Mouse (Mus musculus): ENCODE measurements around the gene Clpx. TPM values are rescaled to one million over a fixed set of nuclear protein-coding genes. Genes with fewer than 3 reads are reported as not detected.
"Not testable (repeated sequence)": the region's sequence is repeated elsewhere in the genome, so short reads cannot be mapped to it uniquely, and the experiment has no call there.

Clpx gene
- polyA plus RNA-seq, 1 experiment: 50.4 TPM

GRCm38 (mm10) chr9:65259366-65259765 lies 34.7 kb upstream of the Clpx start:
- H3K36me3 ChIP-seq (ENCODE audit: control insufficient read depth, insufficient read depth, low read length): no peaks in the 10 kb centered on the region
- H3K27me3 ChIP-seq (ENCODE audit: control insufficient read depth, insufficient read depth, low read length): no peaks in the 10 kb centered on the region
- TF ChIP-seq CTCF (IDR thresholded peaks at IDR 0.05; ENCODE audit: control insufficient read depth, insufficient read depth, insufficient replicate concordance, low read depth, low read length): no peak
- TF ChIP-seq POLR2A (IDR thresholded peaks at IDR 0.05; ENCODE audit: control insufficient read depth, low read depth, low read length): no peak
- no peaks in the 10 kb centered on the region; the same call in 1 of the 2 replicates for H3K4me1 ChIP-seq (ENCODE audit: control insufficient read depth, insufficient read depth, low read length)
- H3K4me3 ChIP-seq (ENCODE audit: control insufficient read depth, low read depth, low read length): no peak overlapping the region
- no peak overlapping the region for H3K27ac ChIP-seq (ENCODE audit: control insufficient read depth, insufficient read depth, low read depth, low read length)

DNA sequence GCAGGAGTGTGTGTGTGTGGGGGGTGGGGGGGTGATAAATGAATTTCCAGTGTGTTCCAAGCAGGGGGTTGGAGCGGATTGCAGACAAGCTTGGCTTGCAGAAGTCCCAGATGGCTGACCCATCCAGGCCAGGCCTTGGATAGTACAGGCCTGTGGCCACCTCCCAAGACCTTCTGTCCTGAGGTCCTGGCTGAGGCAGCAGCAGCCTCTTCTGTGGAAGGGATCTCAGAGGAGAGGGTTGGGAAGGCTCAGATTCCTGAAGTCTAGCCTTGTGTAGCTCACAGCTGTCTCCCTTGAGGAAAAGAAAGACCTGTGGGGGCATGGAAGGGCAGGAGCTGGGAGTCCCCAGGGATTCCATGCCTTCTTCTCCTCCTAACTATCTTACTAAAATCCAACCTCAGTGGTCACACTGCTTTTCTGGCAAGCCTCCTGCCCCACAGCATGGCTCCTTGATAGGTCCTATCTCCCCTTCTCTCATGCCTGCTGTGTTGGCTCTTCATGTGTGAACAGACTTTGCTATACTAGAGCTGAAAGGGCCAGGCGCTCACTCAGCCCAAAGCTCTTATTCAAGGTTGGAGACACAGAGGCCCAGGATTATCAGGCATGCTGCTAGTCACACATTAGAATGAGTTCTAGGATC lies 32.3 kb upstream of the Clpx start:
- no peak for TF ChIP-seq CTCF (IDR thresholded peaks at IDR 0.05; ENCODE audit: control insufficient read depth, insufficient read depth, insufficient replicate concordance, low read depth, low read length)
- TF ChIP-seq POLR2A (IDR thresholded peaks at IDR 0.05; ENCODE audit: control insufficient read depth, low read depth, low read length): no peak
- no peak overlapping the region for H3K27ac ChIP-seq (ENCODE audit: control insufficient read depth, insufficient read depth, low read depth, low read length)

GRCm38 (mm10) chr9:65262641-65263120 lies 31.4 kb upstream of the Clpx start:
- H3K36me3 ChIP-seq (ENCODE audit: control insufficient read depth, insufficient read depth, low read length): no peaks in the 10 kb centered on the region
- H3K4me3 ChIP-seq (ENCODE audit: control insufficient read depth, low read depth, low read length): no peak overlapping the region
- no peaks in the 10 kb centered on the region; the same call in 1 of the 2 replicates for H3K4me1 ChIP-seq (ENCODE audit: control insufficient read depth, insufficient read depth, low read length)
- TF ChIP-seq POLR2A (IDR thresholded peaks at IDR 0.05; ENCODE audit: control insufficient read depth, low read depth, low read length): no peak
- no peak for TF ChIP-seq CTCF (IDR thresholded peaks at IDR 0.05; ENCODE audit: control insufficient read depth, insufficient read depth, insufficient replicate concordance, low read depth, low read length)
- H3K27me3 ChIP-seq (ENCODE audit: control insufficient read depth, insufficient read depth, low read length): no peaks in the 10 kb centered on the region
- no peak overlapping the region for H3K27ac ChIP-seq (ENCODE audit: control insufficient read depth, insufficient read depth, low read depth, low read length)

More for the DNA sequence above, 32.3 kb upstream of the Clpx start:
- no peaks in the 10 kb centered on the region for H3K36me3 ChIP-seq (ENCODE audit: control insufficient read depth, insufficient read depth, low read length)
- H3K27me3 ChIP-seq (ENCODE audit: control insufficient read depth, insufficient read depth, low read length): no peaks in the 10 kb centered on the region
- no peak overlapping the region for H3K4me3 ChIP-seq (ENCODE audit: control insufficient read depth, low read depth, low read length)
- no peaks in the 10 kb centered on the region; the same call in 1 of the 2 replicates for H3K4me1 ChIP-seq (ENCODE audit: control insufficient read depth, insufficient read depth, low read length)

DNA sequence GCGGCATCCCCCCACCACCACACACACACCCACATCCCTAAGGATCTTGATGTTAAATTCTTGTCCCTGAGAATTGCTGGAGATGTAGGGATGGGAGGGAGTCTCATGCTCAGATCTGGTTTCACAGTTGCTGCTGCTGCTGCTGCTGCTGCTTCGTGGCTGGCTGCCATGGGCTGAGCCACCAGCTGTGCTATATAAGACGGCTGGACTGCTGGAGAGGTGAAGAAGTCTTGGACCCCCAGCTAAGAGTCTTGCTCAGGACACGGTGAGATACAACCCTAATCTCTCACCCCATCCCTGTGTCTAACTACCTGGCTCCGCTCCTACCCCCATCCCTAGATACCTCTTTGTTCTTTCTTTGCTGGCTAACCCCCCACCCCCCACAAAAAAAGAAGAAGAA lies 29.1 kb upstream of the Clpx start, which contains the start of gene Cilp:
Gene Cilp (plus strand): TSS at position 222 of the 400 bp plus-strand sequence.
- H3K27me3 ChIP-seq (ENCODE audit: control insufficient read depth, insufficient read depth, low read length): no peaks in the 10 kb centered on the region
- H3K27ac ChIP-seq (ENCODE audit: control insufficient read depth, insufficient read depth, low read depth, low read length): no peak within 1 kb of the TSS
- no peaks in the 10 kb centered on the region for H3K36me3 ChIP-seq (ENCODE audit: control insufficient read depth, insufficient read depth, low read length)
- TF ChIP-seq POLR2A (IDR thresholded peaks at IDR 0.05; ENCODE audit: control insufficient read depth, low read depth, low read length): no peak
- TF ChIP-seq CTCF (IDR thresholded peaks at IDR 0.05; ENCODE audit: control insufficient read depth, insufficient read depth, insufficient replicate concordance, low read depth, low read length): no peak
- no peak within 1 kb of the TSS for H3K4me3 ChIP-seq (ENCODE audit: control insufficient read depth, low read depth, low read length)
- H3K4me1 ChIP-seq (ENCODE audit: control insufficient read depth, insufficient read depth, low read length): no peaks in the 10 kb centered on the region; the same call in 1 of the 2 replicates

- Histone ChIP-seq H3K27ac (ENCODE audit: control insufficient read depth, insufficient read depth, low read depth, low read length) (no peak overlapping the region), H3K27me3 (ENCODE audit: control insufficient read depth, insufficient read depth, low read length) (no peaks in the 10 kb centered on the region), H3K4me3 (ENCODE audit: control insufficient read depth, low read depth, low read length) (no peak overlapping the region), H3K4me1 (ENCODE audit: control insufficient read depth, insufficient read depth, low read length) (no peaks in the 10 kb centered on the region), H3K36me3 (ENCODE audit: control insufficient read depth, insufficient read depth, low read length) (no peaks in the 10 kb centered on the region)
- TF ChIP-seq POLR2A (IDR thresholded peaks at IDR 0.05; ENCODE audit: control insufficient read depth, low read depth, low read length) (no peak), CTCF (IDR thresholded peaks at IDR 0.05; ENCODE audit: control insufficient read depth, insufficient read depth, insufficient replicate concordance, low read depth, low read length) (no peak)
These were observed 26.1 kb upstream of the Clpx start for GRCm38 (mm10) chr9:65267742-65268515.

DNA sequence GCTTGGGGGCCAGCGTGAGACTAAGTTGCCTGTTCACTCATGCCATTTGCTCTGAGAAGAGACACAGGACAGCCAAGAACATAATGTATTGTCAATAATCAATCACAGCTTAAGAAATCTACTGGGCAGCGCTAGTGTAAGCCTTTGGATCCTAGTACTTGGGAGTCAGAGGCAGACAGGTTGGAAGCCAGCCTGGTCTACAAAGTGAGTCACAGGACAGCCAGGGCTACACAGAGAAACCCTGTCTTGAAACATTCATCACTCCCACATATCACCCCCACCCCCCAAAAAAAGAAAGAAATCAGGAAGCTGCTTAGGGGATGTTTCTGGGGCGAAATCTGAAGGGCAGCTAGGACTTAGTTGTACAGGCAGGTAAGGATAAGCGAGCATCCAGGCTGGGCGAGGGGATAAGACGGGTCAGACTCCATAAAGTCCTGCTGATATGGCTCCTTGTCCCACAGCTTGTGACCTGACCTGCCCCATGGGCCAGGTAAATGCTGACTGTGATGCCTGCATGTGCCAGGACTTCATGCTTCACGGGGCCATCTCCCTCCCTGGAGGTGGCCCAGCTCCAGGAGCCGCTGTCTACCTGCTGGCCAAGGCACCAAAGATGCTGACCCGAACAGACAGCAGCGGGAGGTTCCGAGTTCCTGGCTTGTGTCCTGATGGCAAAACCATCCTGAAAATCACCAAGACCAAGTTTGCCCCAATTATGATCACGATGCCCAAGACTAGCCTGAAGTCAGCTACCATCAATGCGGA lies 20.8 kb upstream of the Clpx start:
- no peak for TF ChIP-seq CTCF (IDR thresholded peaks at IDR 0.05; ENCODE audit: control insufficient read depth, insufficient read depth, insufficient replicate concordance, low read depth, low read length)
- TF ChIP-seq POLR2A (IDR thresholded peaks at IDR 0.05; ENCODE audit: control insufficient read depth, low read depth, low read length): no peak
- no peaks in the 10 kb centered on the region for H3K27me3 ChIP-seq (ENCODE audit: control insufficient read depth, insufficient read depth, low read length)
- H3K27ac ChIP-seq (ENCODE audit: control insufficient read depth, insufficient read depth, low read depth, low read length): no peak overlapping the region
- H3K36me3 ChIP-seq (ENCODE audit: control insufficient read depth, insufficient read depth, low read length): no peaks in the 10 kb centered on the region
- no peak overlapping the region for H3K4me3 ChIP-seq (ENCODE audit: control insufficient read depth, low read depth, low read length)
- H3K4me1 ChIP-seq (ENCODE audit: control insufficient read depth, insufficient read depth, low read length): no peaks in the 10 kb centered on the region

DNA sequence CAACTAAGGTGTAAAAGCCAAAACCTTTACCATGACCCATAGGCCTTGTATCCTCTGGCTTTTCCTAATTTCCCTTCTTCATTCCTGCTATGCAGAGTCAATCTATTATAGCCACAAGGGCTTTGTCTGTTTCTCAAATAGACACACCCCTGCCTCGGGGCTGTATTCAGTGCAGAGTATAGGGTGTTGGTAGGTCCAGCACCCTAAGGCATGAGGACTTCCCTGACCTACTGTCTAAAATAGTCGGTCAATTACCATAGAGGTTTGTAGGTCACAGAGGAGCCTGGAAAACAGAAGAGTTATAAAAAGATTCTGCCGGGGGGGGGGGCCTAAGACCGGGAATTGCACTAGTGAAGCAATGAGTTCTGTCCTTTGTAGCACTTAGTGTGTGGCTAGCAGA lies 20.2 kb upstream of the Clpx start:
- no peak overlapping the region for H3K4me3 ChIP-seq (ENCODE audit: control insufficient read depth, low read depth, low read length)
- H3K4me1 ChIP-seq (ENCODE audit: control insufficient read depth, insufficient read depth, low read length): no peaks in the 10 kb centered on the region
- TF ChIP-seq POLR2A (IDR thresholded peaks at IDR 0.05; ENCODE audit: control insufficient read depth, low read depth, low read length) (no peak), CTCF (IDR thresholded peaks at IDR 0.05; ENCODE audit: control insufficient read depth, insufficient read depth, insufficient replicate concordance, low read depth, low read length) (no peak)
- no peak overlapping the region for H3K27ac ChIP-seq (ENCODE audit: control insufficient read depth, insufficient read depth, low read depth, low read length)
- H3K36me3 ChIP-seq (ENCODE audit: control insufficient read depth, insufficient read depth, low read length): no peaks in the 10 kb centered on the region
- no peaks in the 10 kb centered on the region for H3K27me3 ChIP-seq (ENCODE audit: control insufficient read depth, insufficient read depth, low read length)

GRCm38 (mm10) chr9:65274851-65275250 lies 19.2 kb upstream of the Clpx start:
- H3K4me1 ChIP-seq (ENCODE audit: control insufficient read depth, insufficient read depth, low read length); H3K27me3 ChIP-seq (ENCODE audit: control insufficient read depth, insufficient read depth, low read length); H3K27ac ChIP-seq (ENCODE audit: control insufficient read depth, insufficient read depth, low read depth, low read length); H3K4me3 ChIP-seq (ENCODE audit: control insufficient read depth, low read depth, low read length); H3K36me3 ChIP-seq (ENCODE audit: control insufficient read depth, insufficient read depth, low read length): not testable (repeated sequence)

All from testis, adult 2 months (tissue).